Mouse (Mus musculus): ENCODE data around the gene Rhag.

The Rhag gene

DNA sequence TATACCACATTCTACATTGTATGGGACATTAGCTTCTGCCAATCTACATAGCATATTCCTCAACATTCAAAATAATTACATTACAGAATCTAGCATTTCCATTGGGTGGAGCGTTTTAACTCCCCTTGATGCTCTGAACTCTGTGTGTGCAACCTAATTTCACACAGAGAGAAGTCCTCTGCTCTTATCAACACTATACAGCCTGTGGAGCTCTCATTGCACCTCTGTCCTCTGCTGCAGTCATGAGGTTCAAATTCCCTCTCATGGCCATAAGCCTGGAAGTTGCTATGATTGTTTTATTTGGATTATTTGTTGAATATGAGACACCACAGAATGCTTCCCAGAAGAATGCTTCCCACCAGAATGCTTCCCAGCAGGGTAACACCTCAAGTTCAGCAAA lies at the start of gene Rhag:
Rhag (plus strand) TSS at position 193 of the 400 bp plus-strand sequence.
- no peak for DNase-seq

DNA sequence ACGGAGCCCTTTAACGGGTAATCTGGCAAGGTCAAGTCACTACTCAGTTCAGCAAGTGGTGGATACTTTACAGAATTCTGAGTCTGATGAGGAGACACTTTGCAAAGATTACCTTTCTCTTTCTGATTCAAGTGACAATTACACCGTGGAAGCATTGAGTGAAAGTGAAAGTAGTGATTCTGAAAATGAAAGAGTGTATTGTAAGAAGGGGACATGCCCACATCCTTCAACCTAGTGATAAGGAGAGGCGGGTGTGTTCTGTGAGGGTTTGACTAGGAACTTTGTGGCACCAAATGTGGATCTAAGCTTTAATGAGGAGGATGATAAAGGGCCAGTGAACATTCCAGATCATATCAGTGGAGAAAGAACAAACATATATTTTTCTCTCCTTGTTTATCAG lies 47.3 kb upstream of the Rhag start:
- no peak for DNase-seq

DNA sequence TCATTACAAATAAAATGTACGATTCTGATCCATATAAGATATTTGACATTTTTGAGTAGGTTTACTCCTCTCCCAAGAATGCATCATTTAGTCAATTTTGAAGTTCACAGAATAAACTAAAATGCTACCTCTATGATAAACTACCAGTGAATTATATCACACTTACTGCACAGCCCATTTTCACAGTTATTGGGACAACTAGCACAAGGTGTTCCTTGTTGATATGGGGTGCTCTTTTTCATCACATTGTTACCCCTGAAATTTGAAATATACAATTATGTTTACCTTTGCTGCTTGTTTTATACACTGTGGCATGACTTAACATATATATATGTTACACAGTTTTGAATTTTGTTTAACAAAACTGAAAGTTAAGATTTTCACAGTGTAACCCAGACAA lies 43.8 kb upstream of the Rhag start:
- no peak for DNase-seq

DNA sequence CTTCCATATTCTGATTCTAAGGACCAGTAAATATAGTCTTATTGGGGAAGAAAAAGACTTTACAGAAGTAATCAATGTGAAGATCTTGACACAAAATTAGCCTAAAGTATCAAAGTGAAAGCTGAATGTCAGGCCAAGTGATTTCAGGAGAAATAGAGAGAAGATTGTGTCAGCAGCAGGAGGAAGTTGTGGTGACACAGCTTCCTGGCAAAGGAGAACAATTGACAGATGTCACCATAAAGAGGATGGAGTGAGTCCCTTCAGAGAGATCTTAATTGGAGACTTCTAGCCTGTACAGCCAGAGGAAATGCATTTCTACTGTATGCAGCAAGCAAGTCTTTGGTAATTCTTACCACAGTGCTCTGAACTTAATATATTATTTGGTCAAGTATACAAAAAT lies 21.0 kb upstream of the Rhag start:
- DNase-seq, result no peak

DNA sequence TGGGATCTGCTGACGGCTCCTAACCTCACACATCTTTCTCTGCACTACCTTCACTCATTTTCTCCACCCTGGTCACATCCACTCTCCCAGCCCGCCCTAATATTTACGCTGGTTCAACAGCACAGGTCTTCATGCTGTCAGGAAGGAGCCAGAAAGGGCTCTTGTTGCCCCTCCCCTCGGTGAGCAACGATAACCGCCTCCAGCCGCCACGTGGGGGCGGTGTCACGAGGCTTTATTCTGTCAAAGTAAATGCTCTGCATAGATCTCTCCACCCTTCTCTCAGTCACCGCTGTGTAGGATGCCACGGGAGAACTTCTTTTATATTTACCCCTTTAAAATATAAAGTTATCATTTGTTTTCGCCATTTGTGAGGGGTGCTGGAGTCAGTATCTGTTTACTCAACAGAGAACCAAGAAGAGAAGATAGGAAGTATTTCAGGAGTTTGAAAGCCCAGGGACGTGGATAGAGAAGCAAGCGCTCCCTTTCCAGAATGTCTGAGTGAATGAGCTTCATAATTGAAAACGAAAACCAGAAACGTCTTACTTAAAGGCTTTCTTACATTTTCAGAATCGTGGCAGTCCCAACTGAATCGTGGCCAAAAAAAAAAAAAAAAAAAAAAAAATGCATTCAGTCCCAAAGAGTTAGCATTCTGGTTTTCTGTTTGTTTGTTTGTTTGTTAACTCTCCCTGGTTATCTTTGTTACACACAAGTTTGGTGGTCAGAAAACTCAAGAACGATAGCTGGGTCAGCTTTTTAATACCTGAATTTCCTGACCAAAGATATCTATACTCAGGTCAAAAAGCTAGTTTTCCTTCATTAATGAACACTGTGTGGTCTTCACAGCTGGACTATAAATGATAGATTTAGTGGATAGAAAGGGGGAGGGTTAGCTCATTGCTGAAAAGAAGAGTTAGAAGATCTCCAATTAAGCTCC lies 16.7 kb upstream of the Rhag start:
- no peak for DNase-seq

DNA sequence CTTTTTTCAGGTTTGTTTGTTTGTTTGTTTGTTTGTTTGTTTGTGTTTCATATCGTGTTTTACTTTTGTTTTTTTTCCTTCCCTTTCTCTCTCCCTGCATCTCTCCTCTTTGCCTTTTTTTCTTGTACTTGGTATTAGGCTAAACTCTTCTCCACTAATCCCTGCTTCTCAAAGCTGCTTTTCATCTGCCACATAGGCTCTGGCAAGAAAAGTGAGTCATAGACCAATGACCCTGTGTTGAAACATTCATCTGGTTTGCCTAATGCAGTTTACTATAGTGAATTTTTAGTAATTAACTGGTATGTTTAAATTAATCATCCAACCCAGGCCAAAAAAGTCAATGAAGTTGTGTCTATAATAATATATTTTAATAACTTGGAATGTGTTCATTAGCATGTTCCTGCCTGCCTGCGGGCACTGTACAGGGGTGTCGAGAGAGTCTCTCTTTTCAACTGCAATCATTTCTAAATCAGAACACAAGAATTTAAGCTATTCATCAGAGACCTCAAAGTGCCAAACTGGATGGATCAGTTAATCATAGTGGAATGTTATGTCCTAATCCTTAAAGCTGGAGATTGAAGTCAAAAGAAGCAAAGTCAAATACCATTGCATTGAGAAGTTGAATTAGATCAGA lies 8.1 kb upstream of the Rhag start:
- DNase-seq, result no peak

DNA sequence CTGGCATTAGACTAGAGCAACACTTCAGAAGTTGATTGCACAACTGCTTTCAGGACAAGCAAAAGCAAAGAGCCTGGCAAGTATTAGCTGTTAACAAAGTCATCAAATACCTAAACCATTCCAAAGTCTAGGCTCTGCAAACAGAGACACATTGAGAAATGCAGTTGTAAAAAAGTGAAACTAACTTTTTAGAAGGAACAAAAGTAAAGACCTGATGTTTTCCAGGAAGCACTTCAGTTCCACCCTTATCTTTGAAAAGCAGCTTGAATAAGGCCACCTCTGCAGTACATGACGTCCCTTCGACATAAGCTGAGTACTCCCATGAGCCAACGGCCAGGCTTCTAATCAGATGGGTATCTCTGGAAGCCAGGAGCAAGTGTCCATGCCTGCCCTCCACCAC lies 4.4 kb upstream of the Rhag start:
- DNase-seq, result no peak

DNA sequence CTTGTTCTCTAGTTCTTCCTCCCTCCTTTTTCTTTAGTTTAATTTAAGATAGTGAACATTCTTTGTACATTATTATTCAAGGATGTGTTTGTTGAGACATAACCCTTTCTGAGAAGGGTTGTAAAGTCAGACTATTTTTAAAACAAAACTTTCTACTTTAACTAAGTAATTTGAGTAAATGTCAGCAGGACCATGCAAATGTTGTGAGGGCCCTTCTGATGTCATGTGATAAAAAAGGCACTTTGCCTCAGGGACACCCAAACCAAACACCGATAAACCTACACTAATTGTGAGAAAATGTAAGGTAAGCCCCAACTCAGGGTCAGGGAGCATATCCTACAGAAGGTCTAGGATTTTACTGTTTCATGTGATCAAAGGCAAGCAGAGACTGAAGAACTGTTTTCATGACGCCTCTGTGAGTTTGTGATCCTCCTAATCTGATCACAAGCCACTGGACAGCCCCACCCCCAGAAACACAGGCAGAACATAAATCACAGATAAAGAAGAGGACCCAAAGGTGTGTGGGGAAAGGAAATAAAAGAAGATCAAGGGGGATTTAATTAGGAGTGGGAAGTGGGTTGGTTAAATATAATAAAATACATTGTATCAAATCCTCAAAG lies 3.9 kb upstream of the Rhag start, which contains the start of gene Crisp2:
Crisp2 (minus strand) TSS at position 51 of the 620 bp plus-strand sequence.
- no peak for DNase-seq

DNA sequence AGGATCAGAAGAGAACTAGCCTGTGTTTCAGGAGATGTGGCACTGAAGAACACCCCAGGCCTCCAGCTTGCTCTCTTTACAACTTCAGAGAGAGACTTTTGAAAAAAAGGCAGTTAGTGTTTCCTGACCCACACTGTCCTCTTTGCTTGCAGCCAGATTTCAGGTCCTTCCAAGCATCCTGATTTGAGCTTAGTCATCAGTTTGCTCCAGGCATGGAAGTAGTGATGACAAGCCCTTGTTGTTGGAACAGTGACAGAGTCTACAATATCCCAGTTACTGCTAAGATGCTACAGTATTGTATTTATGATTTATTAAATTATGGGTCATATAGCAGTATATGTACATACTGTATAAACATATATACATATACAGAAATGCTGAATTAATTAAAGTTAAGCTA lies 2.9 kb upstream of the Rhag start:
- no peak for DNase-seq

DNA sequence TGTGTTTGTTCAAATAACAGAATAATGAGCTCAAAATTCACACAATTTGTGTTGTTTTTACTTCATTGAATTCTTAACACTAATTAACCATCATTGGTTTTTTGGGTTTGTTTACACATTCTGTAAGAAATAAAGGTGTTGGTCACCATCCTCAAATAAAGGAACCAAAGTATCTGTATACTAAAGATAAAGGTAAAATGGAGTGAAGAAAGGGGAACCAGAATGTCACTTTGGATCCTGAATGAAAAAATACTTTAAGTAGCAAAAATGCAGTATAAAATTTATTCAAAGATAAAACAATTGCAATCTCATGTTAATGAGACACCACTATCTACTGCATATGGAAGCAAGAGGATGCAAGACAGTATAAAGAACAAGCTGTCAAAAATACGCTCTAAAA lies 634 bp downstream of the Rhag start:
- no peak for DNase-seq

DNA sequence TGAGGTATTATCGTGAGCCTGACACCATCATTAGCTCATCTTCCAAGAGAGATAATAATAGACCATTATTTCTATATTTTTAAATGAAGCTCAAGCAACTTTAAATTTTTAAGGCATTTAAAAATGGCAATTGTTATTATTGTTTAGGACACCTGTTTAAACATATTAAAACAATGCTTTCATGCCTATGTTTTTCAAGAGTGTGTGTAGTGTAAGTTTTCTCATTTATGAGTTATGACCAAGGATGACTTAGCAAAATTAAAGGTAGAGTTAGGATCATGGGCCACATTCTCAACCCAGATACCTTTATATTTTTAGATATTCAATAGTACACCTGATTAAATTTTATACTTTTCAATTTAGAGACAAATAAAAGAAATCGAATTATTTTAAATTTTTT lies 1.3 kb downstream of the Rhag start:
- DNase-seq, result no peak

DNA sequence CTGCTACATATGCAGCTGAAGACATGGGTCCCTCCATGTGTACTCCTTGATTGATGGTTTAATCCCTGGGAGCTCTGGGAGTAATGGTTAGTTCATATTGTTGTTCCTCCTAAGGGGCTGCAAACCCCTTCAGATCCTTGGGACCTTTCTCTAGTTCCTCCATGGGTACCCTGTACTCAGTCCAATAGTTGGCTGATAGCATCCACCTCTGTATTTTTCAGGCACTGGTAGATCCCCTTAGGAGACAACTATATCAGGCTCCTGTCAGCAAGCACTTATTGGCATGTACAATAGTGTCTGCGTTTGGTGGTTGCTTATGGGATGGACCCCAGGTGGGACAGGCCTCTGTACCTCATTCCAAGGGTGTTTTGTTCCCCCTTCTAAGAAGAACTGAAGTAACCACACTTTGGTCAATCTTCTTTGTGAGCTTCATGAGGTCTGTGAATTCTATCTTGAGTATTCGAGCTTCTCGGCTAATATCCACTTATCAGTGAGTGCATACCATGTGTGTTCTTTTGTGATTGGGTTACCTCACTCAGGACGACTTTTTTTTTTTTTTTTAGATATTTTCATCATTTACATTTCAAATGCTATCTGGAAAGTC lies 6.5 kb downstream of the Rhag start:
- no peak for DNase-seq

DNA sequence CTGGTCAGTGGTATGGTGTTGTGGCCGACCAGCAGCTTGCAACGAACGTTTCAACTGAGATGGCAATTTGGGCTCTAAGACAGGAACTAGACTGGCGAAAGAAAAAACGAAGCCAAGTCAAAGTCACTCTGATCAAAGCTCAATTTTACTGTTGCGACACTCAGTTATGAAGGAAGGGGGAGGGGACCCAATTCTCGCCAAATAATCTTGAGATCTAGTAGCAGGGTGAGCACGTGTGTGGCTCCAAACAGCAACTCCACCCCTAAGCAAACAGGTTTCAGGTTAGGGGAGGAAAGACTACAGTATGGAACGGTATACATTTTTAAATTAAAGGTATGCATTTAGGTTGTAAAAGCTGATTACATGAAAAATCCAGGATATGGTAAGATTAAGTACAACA lies 10.6 kb downstream of the Rhag start:
- DNase-seq, result no peak

DNA sequence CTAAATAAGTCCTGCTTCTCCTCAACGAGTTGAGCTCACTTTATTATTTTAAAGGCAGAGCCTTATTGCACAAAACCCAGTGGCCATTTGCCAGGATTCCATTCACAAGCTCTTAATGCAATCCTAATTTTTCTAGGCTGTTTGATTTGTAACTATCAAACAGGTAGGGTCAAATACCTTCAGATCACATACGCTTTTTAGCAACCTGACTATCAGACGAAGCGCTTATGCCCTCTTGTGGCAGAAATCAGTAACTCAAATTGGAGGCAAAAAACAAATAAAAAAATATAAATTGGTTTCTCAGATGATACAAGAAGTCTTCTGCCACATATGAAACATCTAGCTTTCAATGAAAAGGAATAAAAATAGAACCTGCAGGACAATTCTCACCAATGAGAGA lies 12.9 kb downstream of the Rhag start:
- DNase-seq, result no peak

DNA sequence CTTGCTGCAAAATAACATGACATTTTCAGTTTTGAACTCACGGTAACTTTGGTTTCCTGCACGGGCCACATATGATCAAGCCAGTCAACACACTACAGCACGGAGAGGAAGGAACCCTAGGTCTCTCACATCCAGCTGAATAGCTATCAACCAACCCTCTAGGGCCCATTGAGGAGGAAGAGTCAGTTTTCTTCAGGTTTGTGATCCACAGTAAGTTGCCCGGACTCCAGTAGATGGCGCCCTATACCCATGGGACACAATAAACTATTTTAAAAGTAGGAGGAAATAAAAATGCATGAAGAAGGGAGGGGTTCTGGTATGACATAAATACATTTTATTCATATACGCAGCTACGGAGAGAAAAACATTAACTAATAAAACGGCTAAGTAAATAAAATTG lies 13.6 kb downstream of the Rhag start:
- DNase-seq, result no peak

DNA sequence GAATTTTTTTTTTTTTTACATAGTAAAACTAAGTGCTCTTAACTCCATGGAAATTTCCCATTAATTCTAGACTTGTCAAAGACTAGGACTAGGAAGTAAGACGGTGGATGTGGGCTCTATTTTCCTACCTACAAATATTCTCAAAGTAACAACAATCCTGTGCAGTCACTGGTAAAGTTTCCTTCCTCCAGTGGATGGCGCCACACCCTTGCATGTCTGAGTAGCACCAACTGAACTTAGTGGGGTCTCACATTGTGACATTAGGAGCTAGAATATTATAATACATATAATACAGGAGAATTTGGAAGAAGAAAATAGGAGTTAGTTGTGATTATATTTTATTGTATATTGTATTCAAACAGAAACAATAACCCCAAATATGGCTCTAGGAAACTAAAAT lies 20.9 kb downstream of the Rhag start:
- DNase-seq, result no peak

DNA sequence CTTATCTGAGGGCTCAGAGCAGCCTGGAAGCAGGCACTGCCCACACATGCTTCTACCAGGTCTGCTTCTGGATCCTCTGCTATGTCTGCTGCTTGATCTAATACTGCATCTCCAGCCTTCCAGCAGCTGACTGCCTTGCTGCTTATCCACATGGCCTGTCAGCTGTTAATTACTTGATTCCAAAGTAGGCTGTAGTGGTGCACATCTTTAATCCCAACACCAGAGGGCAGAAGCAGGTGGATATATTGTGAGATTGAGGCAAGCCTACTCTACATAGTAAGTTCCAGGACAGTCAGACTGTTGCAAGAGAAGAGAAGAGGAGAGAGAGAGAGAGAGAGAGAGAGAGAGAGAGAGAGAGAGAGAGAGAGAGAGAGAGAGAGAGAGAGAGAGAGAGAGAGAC lies 26.4 kb downstream of the Rhag start:
- DNase-seq, result peak; percentile 6

DNA sequence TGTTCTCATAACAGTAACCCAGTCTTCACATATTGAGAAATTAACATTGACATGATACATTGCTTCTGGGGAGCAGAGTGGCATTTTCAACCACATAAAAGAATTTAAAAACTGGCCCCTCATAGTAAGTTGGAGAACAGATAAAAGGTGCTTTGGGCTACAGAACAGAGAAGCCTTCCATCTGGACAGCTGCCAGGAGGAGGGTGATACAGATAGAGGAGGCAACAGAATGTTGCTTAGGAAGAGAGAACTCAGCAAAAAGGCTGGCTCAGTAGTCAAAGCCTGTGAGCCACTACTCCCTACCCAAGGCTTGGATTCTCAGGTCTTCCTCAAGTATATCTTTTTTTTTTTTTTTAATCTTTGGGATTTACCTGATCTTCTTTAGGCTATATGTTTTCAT lies 44.1 kb downstream of the Rhag start:
- no peak for DNase-seq

DNA sequence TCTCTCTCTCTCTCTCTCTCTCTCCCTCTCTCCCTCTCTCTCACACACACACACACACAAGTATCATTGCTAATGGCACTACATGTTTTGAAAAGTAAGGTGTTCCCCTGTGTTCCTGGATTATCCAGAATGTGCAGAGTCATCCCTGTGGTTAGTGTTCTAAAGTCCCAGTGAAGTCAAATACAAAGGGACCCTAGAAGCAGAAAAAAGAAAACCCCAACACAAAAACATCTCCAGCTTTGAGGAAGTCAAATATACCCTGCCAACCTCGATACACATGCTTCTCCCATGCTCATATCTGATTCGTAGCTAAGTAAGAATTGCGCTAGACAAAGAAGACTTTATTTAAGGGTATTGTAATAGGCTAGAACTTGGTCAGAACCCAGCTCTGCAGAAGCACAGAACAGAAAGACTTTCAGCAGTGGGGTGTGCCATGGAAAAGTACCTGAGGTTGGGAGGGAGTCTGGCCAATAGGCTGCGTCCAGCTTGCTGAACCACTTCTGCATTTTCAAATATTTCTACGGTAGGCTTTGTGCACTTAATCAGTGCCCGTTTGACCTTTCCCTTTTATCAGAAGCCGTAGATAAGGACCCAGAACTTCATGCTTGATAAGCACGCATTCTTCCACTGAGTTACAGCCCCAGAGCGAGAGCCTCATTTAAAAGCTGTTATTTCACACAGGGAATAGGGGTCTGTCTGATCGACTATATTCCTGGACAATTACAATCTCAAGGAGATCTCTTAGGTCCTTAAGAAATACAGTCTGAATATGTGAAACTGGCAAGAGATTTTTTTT lies 58.2 kb downstream of the Rhag start:
- no peak for DNase-seq

DNA sequence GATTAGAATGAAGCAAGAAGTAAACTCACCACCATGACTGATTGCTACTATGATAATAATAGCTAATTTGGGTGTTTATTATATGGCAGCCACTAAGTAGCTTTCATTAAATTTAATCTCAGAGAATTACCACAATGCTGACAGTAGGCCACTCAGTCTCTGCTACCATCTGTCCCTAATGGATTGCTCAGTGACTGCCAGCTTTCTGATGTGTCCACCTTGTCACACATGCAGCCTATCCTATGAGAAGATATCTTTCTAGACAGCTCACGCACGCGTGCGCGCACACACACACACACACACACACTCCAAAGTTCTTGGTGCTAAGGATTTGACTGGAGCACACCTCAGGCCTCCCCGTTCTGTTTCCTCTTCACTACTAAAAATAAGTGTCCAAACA lies 61.7 kb downstream of the Rhag start:
- DNase-seq, result no peak

DNA sequence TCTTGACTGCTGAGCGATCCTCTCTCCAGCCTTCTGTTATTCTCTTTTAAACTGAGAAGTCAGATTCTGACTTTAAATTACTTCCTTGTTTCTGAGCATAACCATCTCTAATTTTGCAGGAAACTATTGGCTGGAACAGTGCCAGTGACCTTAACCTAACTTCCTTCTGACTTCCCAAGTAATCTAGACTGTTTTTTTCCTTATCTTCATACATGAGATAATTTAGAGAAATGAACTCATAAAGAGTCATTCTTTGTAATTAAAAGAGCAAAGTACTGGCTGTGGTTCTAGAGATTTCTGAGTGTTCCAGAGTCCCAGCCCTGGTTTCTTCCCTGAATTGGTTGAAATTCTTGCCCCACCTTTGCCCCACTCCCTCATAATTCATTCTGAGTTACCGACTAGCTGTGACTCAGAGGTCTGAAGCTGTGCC lies 62.7 kb downstream of the Rhag start:
- peak; percentile 28 for DNase-seq

DNA sequence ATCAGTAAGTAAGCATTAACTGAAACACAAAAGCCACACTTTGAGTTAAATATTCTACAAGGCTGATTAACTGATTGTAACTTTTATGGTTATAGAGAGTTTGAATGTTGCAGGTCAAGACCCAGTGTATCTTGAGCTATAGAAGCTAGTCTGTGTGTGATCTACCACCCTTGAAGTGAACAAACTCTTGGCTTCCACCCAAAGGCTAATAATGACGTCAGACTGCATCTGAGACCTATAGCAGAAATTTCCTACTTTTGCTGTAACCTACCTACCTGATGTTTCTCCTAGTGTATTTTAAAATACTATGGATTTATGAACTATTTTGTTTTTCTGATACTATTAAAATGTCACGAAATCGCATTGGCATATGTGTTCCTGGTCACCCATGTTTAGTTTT lies 63.8 kb downstream of the Rhag start:
- DNase-seq, result no peak

DNA sequence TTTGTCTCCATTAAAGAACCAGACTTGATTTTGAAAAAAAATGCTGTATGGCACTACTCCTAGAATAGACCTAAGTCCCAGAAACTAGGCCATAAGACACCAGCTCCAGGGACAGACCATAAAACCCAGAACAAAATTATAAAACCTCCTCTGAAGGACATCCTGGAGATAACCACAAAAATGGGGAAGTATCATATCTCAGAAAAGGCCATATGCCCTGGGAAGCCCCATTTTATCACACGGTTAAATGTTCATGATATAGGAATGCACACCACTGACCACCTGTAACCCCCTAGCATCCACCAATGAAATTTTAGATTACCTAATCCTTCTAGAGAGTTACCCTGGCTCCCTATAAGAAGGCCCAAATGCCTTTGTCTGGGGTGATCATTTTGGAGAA lies 64.6 kb downstream of the Rhag start:
- no peak for DNase-seq

Measured in kidney, adult 11 months (tissue).